Mouse (Mus musculus) liver, embryonic 12.5 days (tissue): Measurements from ENCODE around the gene Atl2. TPM values are rescaled to one million over a fixed set of nuclear protein-coding genes. Genes with fewer than 3 reads are reported as not detected.

Experiments
- ATAC-seq: fragments of 200-750 bp; cut with Nextera tagmentation; 2 replicates; pipeline ENCODE4 v1.8.0; 2017; ENCODE audit warnings: moderate number of reproducible peaks, mild to moderate bottlenecking, moderate library complexity
- H3K27ac ChIP-seq: fragments of 300-500 bp; sonication (generic); 2 replicates; pipeline ENCODE4 v1.5.1; 2016; ENCODE audit warnings: mild to moderate bottlenecking
- H3K27me3 ChIP-seq: fragments of 300-500 bp; sonication (generic); replicated peaks from 2 replicates; pipeline ENCODE4 v1.6.1; 2016; ENCODE audit warnings: mild to moderate bottlenecking, moderate library complexity
- H3K36me3 ChIP-seq: fragments of 300-500 bp; sonication (generic); 2 replicates; pipeline ENCODE4 v1.6.1; 2016; ENCODE audit warnings: mild to moderate bottlenecking, moderate library complexity
- H3K4me1 ChIP-seq: fragments of 300-500 bp; sonication (generic); 2 replicates; pipeline ENCODE4 v1.6.1; 2016
- H3K4me2 ChIP-seq: fragments of 300-500 bp; sonication (generic); 2 replicates; pipeline ENCODE4 v1.6.1; 2016; ENCODE audit warnings: mild to moderate bottlenecking, moderate library complexity
- H3K4me3 ChIP-seq: fragments of 300-500 bp; sonication (generic); 2 replicates; pipeline ENCODE4 v1.5.1; 2016; ENCODE audit warnings: mild to moderate bottlenecking, moderate library complexity
- H3K9ac ChIP-seq: fragments of 300-500 bp; sonication (generic); 2 replicates; pipeline ENCODE4 v1.6.1; 2016; ENCODE audit warnings: mild to moderate bottlenecking, moderate library complexity
- H3K9me3 ChIP-seq: fragments of 300-500 bp; sonication (generic); replicated peaks from 2 replicates; pipeline ENCODE4 v1.6.1; 2016; ENCODE audit warnings: mild to moderate bottlenecking, moderate library complexity
- WGBS: fragments of 180-500 bp; shearing (Covaris S2); methylation state at CpG from one replicate; pipeline ENCODE4 v1.1.7; 2016; ENCODE audit not compliant: insufficient replicate concordance; 5-methylcytosine and 5-hydroxymethylcytosine counted together
- polyA plus RNA-seq: library from polyadenylated mRNA; unstranded; fragments of >200 nt; fragmentation: Nextera tagmentation; extraction: Ambion mirVana; gene quantifications from 2 replicates; pipeline ENCODE4 v1.2.1, GENCODE M21; 2016

Gene Atl2
- polyA plus RNA-seq, 1 experiment from 2014 or later = 42.1 TPM

DNA sequence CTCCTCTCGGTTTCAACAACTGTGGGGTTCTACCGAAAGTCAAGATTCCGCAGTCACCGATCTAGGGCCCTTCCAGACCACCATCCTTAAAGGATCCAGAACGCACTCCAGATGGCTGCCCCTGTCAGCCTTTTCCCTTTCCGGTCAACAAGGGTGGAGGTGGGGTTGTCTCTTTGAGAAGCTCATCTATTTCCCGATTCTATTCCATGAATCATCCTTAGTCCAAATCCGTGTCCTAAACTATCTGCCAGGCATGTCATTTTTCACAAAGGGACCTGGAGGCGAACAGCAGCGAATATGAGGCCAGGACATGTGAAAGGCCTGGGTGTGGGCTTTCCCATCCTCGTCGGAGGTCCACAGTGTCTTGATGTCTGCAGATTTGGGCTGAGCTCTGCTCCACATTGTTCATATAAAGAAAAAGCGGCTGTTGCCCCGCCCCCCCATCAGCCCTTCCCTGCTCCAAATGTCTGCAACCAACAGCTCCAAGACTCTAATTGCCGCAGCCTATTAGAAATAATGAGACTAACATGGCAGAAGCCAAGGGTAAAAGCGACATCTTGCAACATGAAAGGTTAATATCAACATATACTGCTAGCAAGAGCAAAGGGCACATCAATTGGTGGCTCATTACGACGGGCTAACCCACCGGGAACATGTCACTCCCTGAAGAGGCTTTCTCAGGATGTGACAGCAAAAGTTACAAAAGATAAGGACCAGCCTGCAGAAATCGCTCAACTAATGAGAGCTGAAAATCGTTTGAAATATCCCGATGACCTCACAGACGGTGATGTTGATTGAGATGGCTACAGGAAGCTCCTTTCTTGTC lies 86.2 kb downstream of the Atl2 start:
- no peaks in the 10 kb centered on the region for H3K9me3 ChIP-seq
- no peaks in the 10 kb centered on the region for H3K27me3 ChIP-seq
- H3K4me2 ChIP-seq = no peak overlapping the region
- no peak for ATAC-seq
- H3K4me1 ChIP-seq = no peaks in the 10 kb centered on the region
- H3K4me3 ChIP-seq = no peak overlapping the region
- no peaks in the 10 kb centered on the region for H3K36me3 ChIP-seq
- no peak overlapping the region for H3K9ac ChIP-seq
- WGBS = 63% methylated on average over 23 of the region's 23 CpGs
- no peak overlapping the region for H3K27ac ChIP-seq

DNA sequence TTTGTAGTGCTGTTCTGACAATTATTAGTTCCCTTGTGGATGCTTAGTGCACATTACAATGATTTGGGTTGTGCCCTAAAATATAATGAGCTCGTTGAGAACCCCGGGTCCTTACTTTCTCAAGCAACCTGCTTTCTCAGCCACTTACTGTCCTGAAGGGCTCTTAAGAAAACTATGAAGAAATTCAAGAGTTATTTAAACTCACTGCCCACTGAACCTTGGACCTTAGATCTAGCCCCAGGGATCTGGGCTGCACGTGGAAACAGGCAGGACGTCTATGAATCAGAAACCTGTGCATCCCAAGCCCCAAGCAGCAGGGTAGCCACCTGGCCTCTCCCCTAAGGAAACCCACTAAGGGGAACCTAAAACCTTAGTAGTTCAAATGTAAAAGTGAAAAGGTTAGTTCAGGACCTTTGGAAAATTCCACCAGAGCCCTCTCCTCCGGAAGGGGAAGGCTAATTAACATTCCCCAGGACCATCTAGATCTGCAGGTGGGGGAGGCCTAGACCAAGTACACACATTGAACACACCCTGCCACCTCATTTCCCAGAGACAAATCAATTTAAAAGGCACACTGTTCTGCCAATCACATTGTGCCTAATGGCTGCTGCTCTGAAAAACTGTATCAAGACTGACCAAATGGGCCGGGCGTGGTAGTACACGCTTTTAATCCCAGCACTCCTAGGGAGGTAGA lies 88.5 kb downstream of the Atl2 start:
- no peak overlapping the region for H3K4me2 ChIP-seq
- 72% methylated on average over 8 of the region's 8 CpGs for WGBS
- no peak for ATAC-seq
- no peak overlapping the region for H3K9ac ChIP-seq
- no peaks in the 10 kb centered on the region for H3K27me3 ChIP-seq
- no peaks in the 10 kb centered on the region for H3K4me1 ChIP-seq
- no peaks in the 10 kb centered on the region for H3K9me3 ChIP-seq
- H3K4me3 ChIP-seq = no peak overlapping the region
- no peaks in the 10 kb centered on the region for H3K36me3 ChIP-seq
- no peak overlapping the region for H3K27ac ChIP-seq

DNA sequence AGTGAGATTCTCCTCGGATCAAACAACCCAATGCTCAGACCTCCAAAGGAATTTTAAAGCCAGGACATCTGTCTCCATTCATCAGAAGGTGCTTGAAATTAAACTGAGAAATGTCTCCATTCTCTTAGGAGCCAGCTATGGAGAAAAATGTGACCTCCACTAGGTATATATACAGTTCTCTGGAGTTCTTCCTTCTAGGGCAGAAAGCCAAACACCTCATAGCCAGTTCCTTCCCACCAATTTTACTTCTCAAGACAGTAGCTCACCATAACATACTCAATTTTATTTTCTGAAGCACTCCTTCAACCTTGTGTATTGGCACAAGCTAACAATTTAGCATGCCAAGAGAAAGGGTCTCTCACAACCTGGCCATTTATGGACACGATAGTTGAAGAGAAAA lies 91.2 kb downstream of the Atl2 start:
- 47% methylated on average over 2 of the region's 2 CpGs for WGBS
- Histone ChIP-seq H3K9me3 (no peaks in the 10 kb centered on the region), H3K9ac (no peak overlapping the region), H3K4me3 (no peak overlapping the region), H3K4me2 (no peak overlapping the region), H3K36me3 (no peaks in the 10 kb centered on the region), H3K27ac (no peak overlapping the region), H3K4me1 (no peaks in the 10 kb centered on the region), H3K27me3 (no peaks in the 10 kb centered on the region)
- ATAC-seq = no peak

- Histone ChIP-seq H3K4me1 (no peaks in the 10 kb centered on the region), H3K27ac (no peak overlapping the region), H3K9me3 (no peaks in the 10 kb centered on the region), H3K36me3 (no peaks in the 10 kb centered on the region), H3K27me3 (no peaks in the 10 kb centered on the region), H3K4me3 (no peak overlapping the region), H3K9ac (no peak overlapping the region), H3K4me2 (no peak overlapping the region)
- no peak for ATAC-seq
- WGBS = 64% methylated on average over 7 of the region's 7 CpGs
Observed at GRCm38 (mm10) chr17:79802056-79802455, 93.9 kb downstream of the Atl2 start.

GRCm38 (mm10) chr17:79798831-79799230 lies 97.1 kb downstream of the Atl2 start:
- H3K9ac ChIP-seq = no peak overlapping the region
- no peak overlapping the region for H3K4me2 ChIP-seq
- 77% methylated on average over 10 of the region's 10 CpGs for WGBS
- ATAC-seq = no peak
- H3K36me3 ChIP-seq = no peaks in the 10 kb centered on the region
- H3K9me3 ChIP-seq = no peaks in the 10 kb centered on the region
- no peaks in the 10 kb centered on the region for H3K4me1 ChIP-seq
- no peak overlapping the region for H3K4me3 ChIP-seq
- H3K27ac ChIP-seq = no peak overlapping the region
- H3K27me3 ChIP-seq = no peaks in the 10 kb centered on the region

Other genes with a start within 250 kb of the Atl2 start
- 2.6 and 3.7 TPM in 2 replicates for gene Cyp1b1, start 181.1 kb downstream of the Atl2 start, polyA plus RNA-seq
- 50.2 and 52.5 TPM in 2 replicates for gene Hnrnpll, start 166.2 kb upstream of the Atl2 start, polyA plus RNA-seq
- 14.6 and 15.2 TPM in 2 replicates for gene Galm, start 231.3 kb upstream of the Atl2 start, polyA plus RNA-seq